8 mouse cellular contexts compared by ENCODE assay signal in the genomic region with DNA sequence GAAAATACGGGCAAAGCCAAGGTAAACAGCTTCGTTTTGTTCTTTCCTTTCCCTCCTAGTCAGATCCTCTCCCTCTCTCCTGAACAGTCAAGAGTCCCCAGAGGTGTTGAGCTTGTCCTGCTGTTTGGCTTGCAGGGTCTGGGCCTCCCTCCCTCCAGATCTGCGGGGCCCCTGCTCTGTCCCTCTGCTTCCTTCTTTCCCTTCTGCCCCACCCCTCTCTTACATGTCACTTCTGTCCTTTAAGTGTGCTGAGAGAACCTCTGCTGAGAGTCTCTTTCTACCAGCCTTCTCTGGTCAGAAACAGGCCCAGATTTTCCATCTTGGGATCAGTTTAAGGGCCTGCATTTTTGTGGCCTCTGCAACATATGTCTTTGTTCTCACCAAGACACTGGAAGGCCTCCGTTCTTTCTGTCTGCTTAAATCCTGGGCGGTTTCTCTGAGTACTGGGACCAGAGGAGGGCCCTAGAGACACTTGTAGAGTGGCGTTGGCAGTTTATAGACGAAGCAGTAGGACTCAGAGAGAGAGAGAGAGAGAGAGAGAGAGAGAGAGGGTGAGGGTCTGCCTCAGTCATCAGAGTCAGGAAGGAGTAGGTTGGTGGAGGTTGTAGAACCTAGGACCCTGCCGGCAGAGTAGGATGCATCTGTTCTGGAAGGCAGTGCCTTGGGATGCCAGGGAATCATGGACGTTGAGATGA. TPM values are rescaled to one million over a fixed set of nuclear protein-coding genes. Genes with fewer than 3 reads are reported as not detected.
DNase-seq lines count a peak whose midpoint lies in the region; ATAC-seq lines count a peak whose summit lies in the region.

No protein-coding gene starts in this region.

- WGBS in heart, embryonic 10.5 days = under 1% methylated on average over 9 of the region's 9 CpGs
- 0% methylated on average over 9 of the region's 9 CpGs for WGBS in hindbrain, embryonic 14.5 days
- 20% methylated on average over 9 of the region's 9 CpGs for WGBS in macrophage (ENCODE audit: missing documents)

- H3K36me3 ChIP-seq in heart, embryonic 10.5 days = peaks cover 16% of the 10 kb centered on the region
- H3K36me3 ChIP-seq in hindbrain, embryonic 14.5 days (replicated peaks; ENCODE audit: control insufficient read depth, insufficient read depth) = no peaks in the 10 kb centered on the region
- no peaks in the 10 kb centered on the region for H3K36me3 ChIP-seq in macrophage (ENCODE audit: inconsistent target)

- ATAC-seq in hindbrain, embryonic 14.5 days (ENCODE audit: low FRiP score) = peak; percentile 6; the same call in 1 of the 2 replicates

- DNase-seq in heart, embryonic 10.5 days (ENCODE audit: low spot score) = no peak
- no peak for DNase-seq in heart, postnatal 4 days
- DNase-seq in embryo, embryonic 11 days = peak; percentile 39
- DNase-seq in hindbrain, embryonic 14.5 days (ENCODE audit: low spot score) = no peak
- no peak for DNase-seq in right cerebral cortex, adult 18-20 months
- no peak for DNase-seq in gastrocnemius, postnatal 36 days
- DNase-seq in c-Kit-positive CD71-positive TER-119-positive erythroid progenitor cells, embryonic 14.5 days (ENCODE audit: low spot score) = no peak

- no peaks in the 10 kb centered on the region for H3K27me3 ChIP-seq in heart, embryonic 10.5 days (ENCODE audit: insufficient read depth, poor library complexity, severe bottlenecking)
- no peaks in the 10 kb centered on the region for H3K27me3 ChIP-seq in hindbrain, embryonic 14.5 days (ENCODE audit: control insufficient read depth, insufficient read depth, low read length)

- peak overlapping the region; percentile 88 for H3K9ac ChIP-seq in hindbrain, embryonic 14.5 days

- H3K27ac ChIP-seq in heart, embryonic 10.5 days = peak overlapping the region; percentile 95
- peak overlapping the region; percentile 86 for H3K27ac ChIP-seq in hindbrain, embryonic 14.5 days
- no peak overlapping the region for H3K27ac ChIP-seq in macrophage

- H3K4me2 ChIP-seq in hindbrain, embryonic 14.5 days (replicated peaks) = peak overlapping the region; percentile 88

- no peaks in the 10 kb centered on the region for H3K79me2 ChIP-seq in macrophage (ENCODE audit: inconsistent target)

- H3K4me1 ChIP-seq in heart, embryonic 10.5 days = peaks cover 74% of the 10 kb centered on the region
- peaks cover 48% of the 10 kb centered on the region for H3K4me1 ChIP-seq in hindbrain, embryonic 14.5 days (replicated peaks; ENCODE audit: control insufficient read depth, insufficient read depth, low read length)

- intact Hi-C loops in gastrocnemius, postnatal 36 days (cut with DNase I) = no loop called here

- H3K4me3 ChIP-seq in heart, embryonic 10.5 days = peak overlapping the region; percentile 81
- peak overlapping the region; percentile 68 for H3K4me3 ChIP-seq in hindbrain, embryonic 14.5 days (replicated peaks; ENCODE audit: low read length)
- H3K4me3 ChIP-seq in macrophage (ENCODE audit: inconsistent target) = peak overlapping the region; percentile 25

- H3K9me3 ChIP-seq in heart, embryonic 10.5 days = no peaks in the 10 kb centered on the region
- H3K9me3 ChIP-seq in hindbrain, embryonic 14.5 days (ENCODE audit: control insufficient read depth, low read length) = no peaks in the 10 kb centered on the region

RNA-seq across cellular contexts. Expression of gene Nynrin, which starts 0.7 kb away (rescaled TPM):
- polyA plus RNA-seq in heart, embryonic 10.5 days (2016; fragmentation: Nextera tagmentation; extraction: Ambion mirVana) = 27.1 and 32.7 TPM in 2 replicates
- total RNA-seq in heart, postnatal 4 days (2021) = 10 to 100 TPM; 36.0 to 36.3 TPM
- polyA plus RNA-seq in hindbrain, embryonic 14.5 days (2014; fragmentation: Nextera tagmentation; extraction: Ambion mirVana) = 10.8 and 11.7 TPM in 2 replicates
- 1 to 10 TPM in 5 of 26 experiments, under 1 TPM in 18, not detected in 3; 0.11 to 4.0 (median 0.61) TPM for total RNA-seq in macrophage (2018; cell fraction: chromatin; rRNA removed)
- total RNA-seq in macrophage (2018; cell fraction: cytosol; rRNA removed) = 1 to 10 TPM in 9 of 26 experiments, under 1 TPM in 17; 0.23 to 1.5 (median 0.66) TPM
- 1 to 10 TPM in 12 of 26 experiments, under 1 TPM in 14; 0.43 to 2.5 (median 0.90) TPM for total RNA-seq in macrophage (2018; cell fraction: nucleus; rRNA removed)
- 0.69 to 1.1 TPM (median 0.70 TPM) in 3 replicates for polyA plus RNA-seq in macrophage (2018)
- total RNA-seq in gastrocnemius, postnatal 36 days (2021) = 1 to 10 TPM; 2.1 to 2.7 TPM

RNA-seq across cellular contexts. Expression of gene Cbln3, which starts 29.6 kb away (rescaled TPM):
- 0.12 and 0.30 TPM in 2 replicates for polyA plus RNA-seq in heart, embryonic 10.5 days (2016; fragmentation: Nextera tagmentation; extraction: Ambion mirVana)
- total RNA-seq in heart, postnatal 4 days (2021) = under 1 TPM; 0.62 to 0.65 TPM
- 0.51 and 0.56 TPM in 2 replicates for polyA plus RNA-seq in hindbrain, embryonic 14.5 days (2014; fragmentation: Nextera tagmentation; extraction: Ambion mirVana)
- total RNA-seq in macrophage (2018; cell fraction: chromatin; rRNA removed) = under 1 TPM in 3 of 26 experiments, not detected in 23; 0.08 to 0.61 (median 0.25) TPM
- under 1 TPM in 5 of 26 experiments, not detected in 21; under 0.01 to 0.07 (median 0.03) TPM for total RNA-seq in macrophage (2018; cell fraction: cytosol; rRNA removed)
- total RNA-seq in macrophage (2018; cell fraction: nucleus; rRNA removed) = under 1 TPM in 2 of 26 experiments, not detected in 24; 0.13 TPM
- not detected in 3 replicates for polyA plus RNA-seq in macrophage (2018)
- not detected for total RNA-seq in gastrocnemius, postnatal 36 days (2021)

RNA-seq across cellular contexts. Expression of gene Khnyn, which starts 30.2 kb away (rescaled TPM):
- 18.2 and 23.2 TPM in 2 replicates for polyA plus RNA-seq in heart, embryonic 10.5 days (2016; fragmentation: Nextera tagmentation; extraction: Ambion mirVana)
- total RNA-seq in heart, postnatal 4 days (2021) = 10 to 100 TPM; 11.6 to 12.0 TPM
- polyA plus RNA-seq in hindbrain, embryonic 14.5 days (2014; fragmentation: Nextera tagmentation; extraction: Ambion mirVana) = 6.6 and 7.0 TPM in 2 replicates
- 10 to 100 TPM; 51.6 to 86.4 (median 64.2) TPM for total RNA-seq in macrophage (2018; cell fraction: chromatin; rRNA removed)
- total RNA-seq in macrophage (2018; cell fraction: cytosol; rRNA removed) = 10 to 100 TPM in 25 of 26 experiments, 1 to 10 TPM in 1; 9.3 to 22.7 (median 15.9) TPM
- total RNA-seq in macrophage (2018; cell fraction: nucleus; rRNA removed) = 10 to 100 TPM; 43.2 to 84.7 (median 67.1) TPM
- 7.7 to 19.3 TPM (median 13.1 TPM) in 3 replicates for polyA plus RNA-seq in macrophage (2018)
- 1 to 10 TPM; 6.0 to 7.5 TPM for total RNA-seq in gastrocnemius, postnatal 36 days (2021)

RNA-seq across cellular contexts. Expression of gene Nfatc4, which starts 31.6 kb away (rescaled TPM):
- polyA plus RNA-seq in heart, embryonic 10.5 days (2016; fragmentation: Nextera tagmentation; extraction: Ambion mirVana) = 15.4 and 35.8 TPM in 2 replicates
- 10 to 100 TPM; 12.7 to 13.3 TPM for total RNA-seq in heart, postnatal 4 days (2021)
- polyA plus RNA-seq in hindbrain, embryonic 14.5 days (2014; fragmentation: Nextera tagmentation; extraction: Ambion mirVana) = 9.4 and 10.1 TPM in 2 replicates
- total RNA-seq in macrophage (2018; cell fraction: chromatin; rRNA removed) = 1 to 10 TPM in 1 of 26 experiments, under 1 TPM in 3, not detected in 22; 0.24 to 4.9 (median 0.27) TPM
- under 1 TPM in 1 of 26 experiments, not detected in 25; 0.06 TPM for total RNA-seq in macrophage (2018; cell fraction: cytosol; rRNA removed)
- total RNA-seq in macrophage (2018; cell fraction: nucleus; rRNA removed) = under 1 TPM in 2 of 26 experiments, not detected in 24; 0.59 to 0.62 TPM
- polyA plus RNA-seq in macrophage (2018) = not detected in 3 replicates
- 1 to 10 TPM; 3.3 TPM for total RNA-seq in gastrocnemius, postnatal 36 days (2021)

RNA-seq across cellular contexts. Expression of gene Sdr39u1, which starts 45.5 kb away (rescaled TPM):
- 42.4 and 50.3 TPM in 2 replicates for polyA plus RNA-seq in heart, embryonic 10.5 days (2016; fragmentation: Nextera tagmentation; extraction: Ambion mirVana)
- 10 to 100 TPM; 57.0 to 61.3 TPM for total RNA-seq in heart, postnatal 4 days (2021)
- 131 and 138 TPM in 2 replicates for polyA plus RNA-seq in hindbrain, embryonic 14.5 days (2014; fragmentation: Nextera tagmentation; extraction: Ambion mirVana)
- total RNA-seq in macrophage (2018; cell fraction: chromatin; rRNA removed) = 1 to 10 TPM in 9 of 26 experiments, under 1 TPM in 2, not detected in 15; 0.50 to 4.6 (median 2.1) TPM
- total RNA-seq in macrophage (2018; cell fraction: cytosol; rRNA removed) = 1 to 10 TPM in 19 of 26 experiments, under 1 TPM in 7; 0.32 to 3.0 (median 1.3) TPM
- 1 to 10 TPM in 10 of 26 experiments, under 1 TPM in 6, not detected in 10; 0.56 to 4.7 (median 1.1) TPM for total RNA-seq in macrophage (2018; cell fraction: nucleus; rRNA removed)
- polyA plus RNA-seq in macrophage (2018) = 1.5 to 3.1 TPM (median 2.0 TPM) in 3 replicates
- total RNA-seq in gastrocnemius, postnatal 36 days (2021) = 100 to 1,000 TPM; 111 to 122 TPM

Comparison
In these comparisons a context has a peak if more than half of its experiments do, and no peak if none do; other contexts are left out.
1. H3K4me3 ChIP-seq: peak in every context shown above with its lines; median percentile 81 in heart, embryonic 10.5 days; 68 in hindbrain, embryonic 14.5 days; 25 in macrophage.